Mouse (Mus musculus): ENCODE data around the gene Prss8.
"Not testable (repeated sequence)": the region's sequence is repeated elsewhere in the genome, so short reads cannot be mapped to it uniquely, and the experiment has no call there.

Prss8 gene

GRCm38 (mm10) chr7:127929923-127930322, at the start of gene Prss8:
Prss8 (minus strand) TSS chr7:127930104.
- DNase-seq: peak; percentile 77 to 87

- no peak for DNase-seq
Observed at GRCm38 (mm10) chr7:127978856-127979255, 49.0 kb upstream of the Prss8 start.

GRCm38 (mm10) chr7:127974413-127974930, 44.6 kb upstream of the Prss8 start:
- no peak for DNase-seq

- DNase-seq: peak; percentile 84 to 91
Observed at GRCm38 (mm10) chr7:127967922-127968828, 38.3 kb upstream of the Prss8 start.

- DNase-seq: peak; percentile 97
Observed at GRCm38 (mm10) chr7:127967004-127967921, 37.4 kb upstream of the Prss8 start, which contains the start of gene Fus. Fus (plus strand) TSS chr7:127967457.

GRCm38 (mm10) chr7:127966371-127966918, 36.5 kb upstream of the Prss8 start:
- peak; percentile 13 to 37 for DNase-seq

- DNase-seq: no peak
Observed at GRCm38 (mm10) chr7:127959364-127959763, 29.5 kb upstream of the Prss8 start.

- no peak for DNase-seq
Observed at GRCm38 (mm10) chr7:127952864-127953581, 23.1 kb upstream of the Prss8 start.

- no peak for DNase-seq
Observed at GRCm38 (mm10) chr7:127946470-127947023, 16.6 kb upstream of the Prss8 start, which contains the start of gene Prss36. Prss36 (minus strand) TSS chr7:127946725.

GRCm38 (mm10) chr7:127944614-127945013, 14.7 kb upstream of the Prss8 start:
- peak in 1 of 2 experiments; percentile 57 for DNase-seq

GRCm38 (mm10) chr7:127942097-127942496, 12.2 kb upstream of the Prss8 start:
- not testable (repeated sequence) for DNase-seq

- DNase-seq: no peak
Observed at GRCm38 (mm10) chr7:127936216-127936884, 6.4 kb upstream of the Prss8 start.

- no peak for DNase-seq
Observed at GRCm38 (mm10) chr7:127935748-127936159, 5.8 kb upstream of the Prss8 start.

- DNase-seq: peak; percentile 97
Observed at GRCm38 (mm10) chr7:127935028-127935722, 5.3 kb upstream of the Prss8 start.

- DNase-seq: no peak
Observed at GRCm38 (mm10) chr7:127934075-127934474, 4.2 kb upstream of the Prss8 start.

GRCm38 (mm10) chr7:127932273-127933031, 2.5 kb upstream of the Prss8 start:
- DNase-seq: peak in 1 of 2 experiments; percentile 56

GRCm38 (mm10) chr7:127931351-127932135, 1.6 kb upstream of the Prss8 start:
- DNase-seq: peak; percentile 74 to 81

- no peak for DNase-seq
Observed at GRCm38 (mm10) chr7:127930636-127931035, 732 bp upstream of the Prss8 start.

- peak; percentile 47 to 72 for DNase-seq
Observed at GRCm38 (mm10) chr7:127928596-127928995, 1.3 kb downstream of the Prss8 start.
